Comparison of ENCODE assay signal across 11 mouse cellular contexts in genomic region chrX:6172136-6172822, GRCm38 (mm10). TPM values are rescaled to one million over a fixed set of nuclear protein-coding genes. Genes with fewer than 3 reads are reported as not detected.
A peak's percentile ranks its signal among the peaks of the same experiment; 100 is the strongest.
DNase-seq lines count a peak whose midpoint lies in the region; ATAC-seq and TF ChIP-seq lines count a peak whose summit lies in the region.
"Not testable (repeated sequence)": the region's sequence is repeated elsewhere in the genome, so short reads cannot be mapped to it uniquely, and the experiment has no call there.
"Had no signal": no experiment of that assay in that cellular context is flagged by ENCODE, and none has a peak within 500 bp of the region (broad histone marks: within the 10 kb centered on the region; RNA-seq: fewer than 3 reads in every experiment).

No protein-coding gene starts in this region.

- DNase-seq in cerebellum, adult 2 months = peak; percentile 15 to 22
- peak; percentile 43 for DNase-seq in forebrain, embryonic 11.5 days (ENCODE audit: low spot score)
- DNase-seq in right cerebral cortex, postnatal 25 days = peak; percentile 6

- WGBS in cerebellum, adult 2 months = 7% methylated on average over 5 of the region's 64 CpGs
- 12% methylated on average over 3 of the region's 64 CpGs for WGBS in forebrain, embryonic 11.5 days
- 4% methylated on average over 8 of the region's 64 CpGs for WGBS in heart, embryonic 14.5 days
- WGBS in intestine, embryonic 15.5 days = 21% methylated on average over 20 of the region's 64 CpGs
- 17% methylated on average over 23 of the region's 64 CpGs for WGBS in limb, embryonic 12.5 days
- 22% methylated on average over 7 of the region's 64 CpGs for WGBS in midbrain, embryonic 12.5 days

- ATAC-seq in forebrain, embryonic 11.5 days (replicated peaks; ENCODE audit: low FRiP score) = peak; percentile 73
- peak; percentile 49; the same call in 1 of the 2 replicates for ATAC-seq in heart, embryonic 14.5 days (ENCODE audit: insufficient number of reproducible peaks, insufficient read depth, low FRiP score, low read depth)
- peak; percentile 81 for ATAC-seq in intestine, embryonic 15.5 days
- ATAC-seq in limb, embryonic 12.5 days (ENCODE audit: insufficient number of reproducible peaks, insufficient read depth, low FRiP score, low TSS enrichment, low read depth) = peak; percentile 67
- ATAC-seq in midbrain, embryonic 12.5 days (ENCODE audit: low FRiP score, low read depth) = peak; percentile 62

- H3K9me3 ChIP-seq in forebrain, embryonic 11.5 days (ENCODE audit: control insufficient read depth, low read length); heart, embryonic 14.5 days (ENCODE audit: control insufficient read depth, low read length); intestine, embryonic 15.5 days; limb, embryonic 12.5 days; midbrain, embryonic 12.5 days: not testable (repeated sequence)

- H3K36me3 ChIP-seq in forebrain, embryonic 11.5 days (ENCODE audit: control insufficient read depth, insufficient read depth, low read length); heart, embryonic 14.5 days (ENCODE audit: control insufficient read depth, insufficient read depth, low read length); intestine, embryonic 15.5 days; limb, embryonic 12.5 days; midbrain, embryonic 12.5 days: not testable (repeated sequence)

- not testable (repeated sequence) for H3K27me3 ChIP-seq in cerebellum, adult 2 months (ENCODE audit: control insufficient read depth, insufficient read depth, low read length); forebrain, embryonic 11.5 days (ENCODE audit: control insufficient read depth, insufficient read depth, low read length); heart, embryonic 14.5 days (ENCODE audit: control insufficient read depth, insufficient read depth, low read length); intestine, embryonic 15.5 days (replicated peaks); limb, embryonic 12.5 days; midbrain, embryonic 12.5 days

- not testable (repeated sequence) for H3K4me1 ChIP-seq in cerebellum, adult 2 months (ENCODE audit: control insufficient read depth, insufficient read depth, low read length); forebrain, embryonic 11.5 days (replicated peaks; ENCODE audit: control insufficient read depth, insufficient read depth, low read length); heart, embryonic 14.5 days (ENCODE audit: control insufficient read depth in 2 of 2, insufficient read depth in 2 of 2, low read length in 2 of 2); intestine, embryonic 15.5 days (replicated peaks); limb, embryonic 12.5 days (replicated peaks); midbrain, embryonic 12.5 days

- not testable (repeated sequence) for H3K27ac ChIP-seq in cerebellum, adult 2 months (ENCODE audit: insufficient read depth, low read length); forebrain, embryonic 11.5 days (ENCODE audit: low read depth, low read length); heart, embryonic 14.5 days (replicated peaks in 1 of 2; ENCODE audit: control insufficient read depth in 1 of 2, insufficient read depth in 1 of 2, low read depth in 2 of 2, low read length in 2 of 2); intestine, embryonic 15.5 days; limb, embryonic 12.5 days
- peak overlapping the region; percentile 78 for H3K27ac ChIP-seq in midbrain, embryonic 12.5 days (replicated peaks)

- H3K9ac ChIP-seq in forebrain, embryonic 11.5 days (ENCODE audit: low read length); heart, embryonic 14.5 days (ENCODE audit: low read length); intestine, embryonic 15.5 days; limb, embryonic 12.5 days (replicated peaks); midbrain, embryonic 12.5 days (replicated peaks): not testable (repeated sequence)

- not testable (repeated sequence) for H3K4me2 ChIP-seq in forebrain, embryonic 11.5 days (ENCODE audit: low read depth, low read length, severe bottlenecking)
- peak overlapping the region; percentile 54 for H3K4me2 ChIP-seq in heart, embryonic 14.5 days (ENCODE audit: low read length)
- H3K4me2 ChIP-seq in intestine, embryonic 15.5 days (replicated peaks) = peak overlapping the region; percentile 49
- peak overlapping the region; percentile 47 for H3K4me2 ChIP-seq in limb, embryonic 12.5 days
- peak overlapping the region; percentile 37 for H3K4me2 ChIP-seq in midbrain, embryonic 12.5 days (replicated peaks)

- H3K4me3 ChIP-seq in cerebellum, adult 2 months (replicated peaks; ENCODE audit: insufficient read depth, low read depth, low read length) = peak overlapping the region; percentile 37
- H3K4me3 ChIP-seq in forebrain, embryonic 11.5 days (ENCODE audit: low read depth, low read length) = peak overlapping the region; percentile 24
- peak overlapping the region; percentile 26 to 27 for H3K4me3 ChIP-seq in heart, embryonic 14.5 days (ENCODE audit: control insufficient read depth in 1 of 2, insufficient read depth in 1 of 2, low read depth in 1 of 2, low read length in 2 of 2)
- H3K4me3 ChIP-seq in intestine, embryonic 15.5 days (replicated peaks) = peak overlapping the region; percentile 23
- H3K4me3 ChIP-seq in limb, embryonic 12.5 days (replicated peaks) = peak overlapping the region; percentile 34
- H3K4me3 ChIP-seq in midbrain, embryonic 12.5 days = peak overlapping the region; percentile 40

- TF ChIP-seq CTCF in cerebellum, adult 2 months (IDR thresholded peaks at IDR 0.05; ENCODE audit: borderline replicate concordance, insufficient read depth, low read depth, low read length) = not testable (repeated sequence)

- not testable (repeated sequence) for TF ChIP-seq POLR2A in cerebellum, adult 2 months (IDR thresholded peaks at IDR 0.05; ENCODE audit: borderline replicate concordance, insufficient read depth, low read length)

RNA-seq across cellular contexts. Expression of gene Nudt10, which starts 0.5 kb away (rescaled TPM):
- polyA plus RNA-seq in cerebellum, adult 2 months (2012; rRNA removed) = 14.9 and 17.8 TPM in 2 replicates
- polyA plus RNA-seq in forebrain, embryonic 11.5 days (2014; fragmentation: Nextera tagmentation; extraction: Ambion mirVana) = 25.2 and 29.8 TPM in 2 replicates
- 2.7 and 4.5 TPM in 2 replicates for polyA plus RNA-seq in heart, embryonic 14.5 days (2014; fragmentation: Nextera tagmentation; extraction: Ambion mirVana)
- polyA plus RNA-seq in intestine, embryonic 15.5 days (2015; fragmentation: Nextera tagmentation; extraction: Ambion mirVana) = 4.4 and 4.8 TPM in 2 replicates
- polyA plus RNA-seq in limb, embryonic 12.5 days (2016; fragmentation: Nextera tagmentation; extraction: Ambion mirVana) = 9.7 and 11.1 TPM in 2 replicates
- 32.1 and 35.3 TPM in 2 replicates for polyA plus RNA-seq in midbrain, embryonic 12.5 days (2016; fragmentation: Nextera tagmentation; extraction: Ambion mirVana)
- polyA plus RNA-seq: erythroblast, embryonic 14.5 days; G1E; macrophage; small intestine, adult 2 months had no signal
